Mouse (Mus musculus) MEL (cell line): ENCODE results near the gene Speg. TPM values are rescaled to one million over a fixed set of nuclear protein-coding genes. Genes with fewer than 3 reads are reported as not detected.

ENCODE experiments used
- DNase-seq: peaks from one replicate; pipeline ENCODE4 v3.0.0; 2011; ENCODE audit warnings: low read depth, low spot score
- H3K27ac ChIP-seq: 2 replicates; pipeline ENCODE4 v1.5.1; 2012; ENCODE audit warnings: low read depth, mild to moderate bottlenecking, control low read depth, low read length, moderate library complexity; ENCODE audit not compliant: control insufficient read depth
- H3K27me3 ChIP-seq, 2 experiments: fragments of 150-350 bp in 1 of 2; sonication (generic) in 1 of 2; 2 replicates each; pipeline ENCODE4 v1.6.1; 2012; ENCODE audit warnings: low read length in 2 of 2, mild to moderate bottlenecking in 2 of 2, improper control_type of control experiment in 1 of 2, moderate library complexity in 1 of 2; ENCODE audit not compliant: insufficient read depth in 2 of 2, control insufficient read depth in 1 of 2
- H3K36me3 ChIP-seq, 2 experiments: 2 replicates each; pipeline ENCODE4 v1.6.1; 2012 to 2014; ENCODE audit warnings: low read length in 2 of 2, improper control_type of control experiment in 1 of 2, inconsistent platforms in 1 of 2, mild to moderate bottlenecking in 1 of 2; ENCODE audit not compliant: insufficient read depth in 2 of 2, control insufficient read depth in 1 of 2
- H3K4me1 ChIP-seq, 2 experiments: fragments of 150-350 bp in 1 of 2; sonication (generic) in 1 of 2; 2 replicates each; pipeline ENCODE4 v1.6.1; 2012; ENCODE audit warnings: low read length in 2 of 2, improper control_type of control experiment in 1 of 2, mild to moderate bottlenecking in 1 of 2; ENCODE audit not compliant: insufficient read depth in 2 of 2, control insufficient read depth in 1 of 2
- H3K4me3 ChIP-seq, 2 experiments: fragments of 150-350 bp in 1 of 2; sonication (generic) in 1 of 2; 2 replicates each; pipeline ENCODE4 v1.5.1; 2012; ENCODE audit warnings: low read depth in 2 of 2, low read length in 2 of 2, mild to moderate bottlenecking in 2 of 2, moderate library complexity in 2 of 2, control low read depth in 1 of 2, improper control_type of control experiment in 1 of 2; ENCODE audit not compliant: control insufficient read depth in 1 of 2, insufficient read depth in 1 of 2
- H3K79me2 ChIP-seq: 2 replicates; pipeline ENCODE4 v1.6.1; 2012; ENCODE audit warnings: mild to moderate bottlenecking, low read length, moderate library complexity; ENCODE audit not compliant: control insufficient read depth, poor library complexity, insufficient read depth
- H3K9ac ChIP-seq: 2 replicates; pipeline ENCODE4 v1.6.1; 2012; ENCODE audit warnings: low read depth, mild to moderate bottlenecking, control low read depth, low read length, moderate library complexity; ENCODE audit not compliant: control insufficient read depth, poor library complexity, severe bottlenecking
- H3K9me3 ChIP-seq: fragments of 150-350 bp; sonication (generic); replicated peaks from 2 replicates; pipeline ENCODE4 v1.6.1; 2012; ENCODE audit warnings: mild to moderate bottlenecking, low read length, improper control_type of control experiment, moderate library complexity; ENCODE audit not compliant: insufficient read depth
- BHLHE40 ChIP-seq: IDR thresholded peaks from 2 replicates; pipeline ENCODE4 v1.6.1; 2012; ENCODE audit warnings: low read depth, mild to moderate bottlenecking, inconsistent platforms, low read length, improper control_type of control experiment, borderline replicate concordance
- CHD1 ChIP-seq: IDR thresholded peaks from 2 replicates; pipeline ENCODE4 v1.6.1; 2012; ENCODE audit warnings: low read depth, mild to moderate bottlenecking, inconsistent platforms, low read length, improper control_type of control experiment
- CHD2 ChIP-seq: IDR thresholded peaks from 2 replicates; pipeline ENCODE4 v1.6.1; 2011; ENCODE audit warnings: low read length, improper control_type of control experiment
- CTCF ChIP-seq, 3 experiments: IDR thresholded peaks in 2 of 3; conservative IDR thresholded peaks in 1 of 3; 2 replicates each; pipeline ENCODE4 v1.5.1; 2011 to 2012; ENCODE audit warnings: low read length in 3 of 3, low read depth in 2 of 3, mild to moderate bottlenecking in 2 of 3, improper control_type of control experiment in 1 of 3, inconsistent platforms in 1 of 3, mixed read lengths in 1 of 3, moderate library complexity in 1 of 3; ENCODE audit not compliant: control insufficient read depth in 1 of 3, insufficient read depth in 1 of 3, poor library complexity in 1 of 3, severe bottlenecking in 1 of 3
- E2F4 ChIP-seq: IDR thresholded peaks from 2 replicates; pipeline ENCODE4 v1.6.1; 2011; ENCODE audit warnings: low read depth, low read length, improper control_type of control experiment, borderline replicate concordance
- EP300 ChIP-seq, 2 experiments: IDR thresholded peaks; 2 replicates each; pipeline ENCODE4 v1.6.1; 2011; ENCODE audit warnings: improper control_type of control experiment in 2 of 2, low read length in 2 of 2, low read depth in 1 of 2, mild to moderate bottlenecking in 1 of 2
- ETS1 ChIP-seq: IDR thresholded peaks from 2 replicates; pipeline ENCODE4 v1.6.1; 2012; ENCODE audit warnings: low read depth, mild to moderate bottlenecking, inconsistent platforms, low read length, improper control_type of control experiment, moderate library complexity
- GABPA ChIP-seq: IDR thresholded peaks from 2 replicates; pipeline ENCODE4 v1.6.1; 2012; ENCODE audit warnings: low read depth, mild to moderate bottlenecking, inconsistent platforms, low read length, improper control_type of control experiment, moderate library complexity
- GATA1 ChIP-seq: IDR thresholded peaks from 2 replicates; pipeline ENCODE4 v1.6.1; 2011; ENCODE audit warnings: low read depth, low read length, improper control_type of control experiment
- HCFC1 ChIP-seq: IDR thresholded peaks from 2 replicates; pipeline ENCODE4 v1.6.1; 2012; ENCODE audit warnings: low read depth, mild to moderate bottlenecking, inconsistent platforms, low read length, improper control_type of control experiment, moderate library complexity
- JUND ChIP-seq: IDR thresholded peaks from 2 replicates; pipeline ENCODE4 v1.6.1; 2011; ENCODE audit warnings: low read depth, mild to moderate bottlenecking, improper control_type of control experiment, low read length
- KAT2A ChIP-seq: conservative IDR thresholded peaks from 2 replicates; pipeline ENCODE4 v1.6.1; 2012; ENCODE audit warnings: low read depth, low read length, improper control_type of control experiment, inconsistent platforms
- MAFK ChIP-seq: IDR thresholded peaks from 2 replicates; pipeline ENCODE4 v1.6.1; 2011; ENCODE audit warnings: low read depth, mild to moderate bottlenecking, low read length, improper control_type of control experiment, borderline replicate concordance
- MAX ChIP-seq: IDR thresholded peaks from 2 replicates; pipeline ENCODE4 v1.6.1; 2011; ENCODE audit warnings: low read length, improper control_type of control experiment
- MAZ ChIP-seq: IDR thresholded peaks from 2 replicates; pipeline ENCODE4 v1.6.1; 2012; ENCODE audit warnings: low read depth, mild to moderate bottlenecking, inconsistent platforms, low read length, improper control_type of control experiment
- MXI1 ChIP-seq: IDR thresholded peaks from 2 replicates; pipeline ENCODE4 v1.6.1; 2011; ENCODE audit warnings: mild to moderate bottlenecking, low read depth, low read length, improper control_type of control experiment
- NELFE ChIP-seq: IDR thresholded peaks from 2 replicates; pipeline ENCODE4 v1.6.1; 2011; ENCODE audit warnings: low read depth, low read length, improper control_type of control experiment
- NRF1 ChIP-seq: IDR thresholded peaks from 2 replicates; pipeline ENCODE4 v1.6.1; 2014; ENCODE audit warnings: low read depth, mild to moderate bottlenecking, inconsistent platforms, low read length, improper control_type of control experiment, moderate library complexity; ENCODE audit not compliant: poor library complexity, insufficient read depth, severe bottlenecking
- POLR2AphosphoS2 ChIP-seq: IDR thresholded peaks from 2 replicates; pipeline ENCODE4 v1.6.1; 2011; ENCODE audit warnings: low read length, improper control_type of control experiment
- POLR2AphosphoS5 ChIP-seq: IDR thresholded peaks from 2 replicates; pipeline ENCODE4 v1.6.1; 2012; ENCODE audit warnings: low read depth, borderline replicate concordance, mild to moderate bottlenecking, inconsistent platforms, low read length, moderate library complexity, mixed read lengths
- RAD21 ChIP-seq: IDR thresholded peaks from 2 replicates; pipeline ENCODE4 v1.6.1; 2011; ENCODE audit warnings: mild to moderate bottlenecking, low read depth, low read length, improper control_type of control experiment
- SIN3A ChIP-seq: IDR thresholded peaks from 2 replicates; pipeline ENCODE4 v1.6.1; 2012; ENCODE audit warnings: low read length, improper control_type of control experiment, inconsistent platforms
- SMC3 ChIP-seq: IDR thresholded peaks from 2 replicates; pipeline ENCODE4 v1.6.1; 2011; ENCODE audit warnings: low read depth, low read length, improper control_type of control experiment
- TAL1 ChIP-seq: IDR thresholded peaks from 2 replicates; pipeline ENCODE4 v1.6.1; 2012; ENCODE audit warnings: mild to moderate bottlenecking, inconsistent platforms, low read length, moderate library complexity, mixed read lengths
- TBP ChIP-seq: IDR thresholded peaks from 2 replicates; pipeline ENCODE4 v1.8.0; 2011; ENCODE audit warnings: low read depth, low read length, improper control_type of control experiment
- TCF12 ChIP-seq: IDR thresholded peaks from 2 replicates; pipeline ENCODE4 v1.6.1; 2014; ENCODE audit warnings: low read depth, mild to moderate bottlenecking, inconsistent platforms, low read length, improper control_type of control experiment, moderate library complexity
- UBTF ChIP-seq: IDR thresholded peaks from 2 replicates; pipeline ENCODE4 v1.6.1; 2012; ENCODE audit warnings: low read depth, mild to moderate bottlenecking, inconsistent platforms, low read length, improper control_type of control experiment, moderate library complexity, borderline replicate concordance; ENCODE audit not compliant: insufficient read depth
- USF1 ChIP-seq: IDR thresholded peaks from 2 replicates; pipeline ENCODE4 v1.6.1; 2014; ENCODE audit warnings: low read depth, mild to moderate bottlenecking, inconsistent platforms, low read length, improper control_type of control experiment, moderate library complexity
- USF2 ChIP-seq, 2 experiments: IDR thresholded peaks; 2 replicates each; pipeline ENCODE4 v1.6.1; 2011 to 2012; ENCODE audit warnings: improper control_type of control experiment in 2 of 2, low read length in 2 of 2, borderline replicate concordance in 1 of 2, inconsistent platforms in 1 of 2, low read depth in 1 of 2, mild to moderate bottlenecking in 1 of 2; ENCODE audit not compliant: insufficient read depth in 1 of 2
- ZC3H11A ChIP-seq: IDR thresholded peaks from 2 replicates; pipeline ENCODE4 v1.6.1; 2012; ENCODE audit warnings: low read depth, mild to moderate bottlenecking, inconsistent platforms, low read length, improper control_type of control experiment
- ZKSCAN1 ChIP-seq: IDR thresholded peaks from 2 replicates; pipeline ENCODE4 v1.6.1; 2012; ENCODE audit warnings: low read depth, mild to moderate bottlenecking, inconsistent platforms, low read length, improper control_type of control experiment, moderate library complexity
- ZMIZ1 ChIP-seq: IDR thresholded peaks from 2 replicates; pipeline ENCODE4 v1.6.1; 2012; ENCODE audit warnings: low read depth, mild to moderate bottlenecking, inconsistent platforms, low read length, improper control_type of control experiment, moderate library complexity
- polyA plus RNA-seq, 2 experiments: library from polyadenylated mRNA; stranded (reverse) in 1 of 2; unstranded in 1 of 2; fragments of >175 nt in 1 of 2; fragments of >200 nt in 1 of 2; gene quantifications; 2 replicates each; pipeline versions ENCODE4 v1.2.1 to v1.2.4; 2012; ENCODE audit warnings: low replicate concordance in 2 of 2, low read depth in 1 of 2; ENCODE audit not compliant: insufficient read length in 2 of 2, insufficient read depth in 1 of 2, missing spikeins in 1 of 2
- total RNA-seq: library from RNA; depleted of rRNA; stranded (reverse); fragments of 300-350 nt; gene quantifications from 2 replicates; pipeline ENCODE4 v1.2.3, GENCODE M21; 2012

The Speg gene
- total and polyA plus RNA-seq, 3 experiments: 1.7 to 9.5 TPM; not detected in 1

- Histone ChIP-seq H3K27me3 (no peaks in the 10 kb centered on the region), H3K79me2 (no peaks in the 10 kb centered on the region), H3K36me3 (peaks cover 0 to 2% of the 10 kb centered on the region in 2 experiments; a peak in 1 of 4 replicates), H3K4me1 (peaks cover 0 to 8% of the 10 kb centered on the region in 2 experiments; a peak in 2 of 4 replicates), H3K9ac (no peak overlapping the region), H3K27ac (no peak overlapping the region), H3K9me3 (no peaks in the 10 kb centered on the region), H3K4me3 (no peak overlapping the region)
- DNase-seq: no peak
- no peak for TF ChIP-seq NRF1
- TF ChIP-seq CTCF (IDR thresholded peaks at IDR 0.05 in 2 of 3, conservative IDR thresholded peaks at IDR 0.05 in 1 of 3; ENCODE audit: control insufficient read depth in 1 of 3, insufficient read depth in 1 of 3, low read depth in 2 of 3, low read length in 3 of 3, poor library complexity in 1 of 3, severe bottlenecking in 1 of 3): no peak
- TF ChIP-seq JUND: no peak
- TF ChIP-seq ETS1: no peak
- TF ChIP-seq NELFE: no peak
- TF ChIP-seq EP300 (IDR thresholded peaks at IDR 0.05; ENCODE audit: low read depth in 1 of 2, low read length in 2 of 2): no peak
- no peak for TF ChIP-seq SMC3
- TF ChIP-seq UBTF: no peak
- no peak for TF ChIP-seq KAT2A
- no peak for TF ChIP-seq TCF12
- TF ChIP-seq SIN3A: no peak
- no peak for TF ChIP-seq GABPA
- TF ChIP-seq ZKSCAN1: no peak
- TF ChIP-seq MXI1: no peak
- TF ChIP-seq CHD2: no peak
- TF ChIP-seq TAL1: no peak
- no peak for TF ChIP-seq TBP
- no peak for TF ChIP-seq USF2 (IDR thresholded peaks at IDR 0.05; ENCODE audit: borderline replicate concordance in 1 of 2, insufficient read depth in 1 of 2, low read depth in 1 of 2, low read length in 2 of 2)
- TF ChIP-seq MAFK: no peak
- no peak for TF ChIP-seq CHD1
These were observed 13.9 kb downstream of the Speg start for GRCm38 (mm10) chr1:75388898-75389515.

DNA sequence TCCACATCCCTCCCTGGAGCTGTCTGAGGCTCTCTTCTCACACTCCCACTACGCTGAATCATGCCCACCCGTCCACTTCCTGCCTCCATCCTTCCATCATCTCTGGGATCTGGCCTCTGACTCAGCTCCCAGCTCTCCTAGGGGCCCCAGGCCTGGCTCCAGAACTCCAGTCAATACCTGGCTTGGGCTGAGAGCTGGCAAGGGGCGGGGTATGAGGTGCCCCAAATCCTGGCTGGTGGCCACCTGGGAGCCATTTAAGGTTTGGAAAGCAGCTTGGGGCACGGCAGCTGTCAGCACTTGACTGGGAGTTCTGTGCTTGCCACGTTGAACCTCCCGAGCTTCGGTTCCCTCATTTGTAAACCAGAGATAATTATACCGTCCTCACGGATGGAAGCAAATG lies 18.0 kb downstream of the Speg start:
- H3K79me2 ChIP-seq: no peaks in the 10 kb centered on the region
- H3K9me3 ChIP-seq: no peaks in the 10 kb centered on the region
- H3K36me3 ChIP-seq: no peaks in the 10 kb centered on the region
- H3K4me1 ChIP-seq: no peaks in the 10 kb centered on the region
- no peaks in the 10 kb centered on the region for H3K27me3 ChIP-seq
- H3K4me3 ChIP-seq: no peak overlapping the region
- H3K9ac ChIP-seq: no peak overlapping the region
- H3K27ac ChIP-seq: no peak overlapping the region
- DNase-seq: no peak
- TF ChIP-seq ZC3H11A (no peak), RAD21 (no peak), MAZ (no peak), POLR2AphosphoS2 (no peak), BHLHE40 (no peak), MAX (no peak), ZMIZ1 (no peak), GABPA (no peak), USF1 (no peak), E2F4 (no peak), GATA1 (no peak), NELFE (no peak), MXI1 (no peak), SMC3 (no peak), HCFC1 (no peak), CHD1 (no peak), POLR2AphosphoS5 (no peak)
